Mouse (Mus musculus) forebrain, embryonic 14.5 days (tissue): ENCODE data around the gene Txndc16. TPM values are rescaled to one million over a fixed set of nuclear protein-coding genes. Genes with fewer than 3 reads are reported as not detected.
A peak's percentile ranks its signal among the peaks of the same experiment; 100 is the strongest.

Experiments
- ATAC-seq: fragments of 200-750 bp; cut with Nextera tagmentation; 2 replicates; pipeline ENCODE4 v1.8.0; 2017; ENCODE audit warnings: mild to moderate bottlenecking, moderate library complexity
- DNase-seq: peaks from one replicate; pipeline ENCODE4 v3.0.0-alpha.2; 2015; ENCODE audit warnings: low spot score
- H3K27ac ChIP-seq: fragments of 300-500 bp; sonication (generic); 2 replicates; pipeline ENCODE4 v1.5.1; 2014; ENCODE audit warnings: low read depth, mild to moderate bottlenecking, control low read depth, low read length, moderate library complexity
- H3K27me3 ChIP-seq: fragments of 300-500 bp; sonication (generic); replicated peaks from 2 replicates; pipeline ENCODE4 v1.6.1; 2014; ENCODE audit warnings: low read length, control low read depth, mixed read lengths; ENCODE audit not compliant: control insufficient read depth, insufficient read depth
- H3K36me3 ChIP-seq: fragments of 300-500 bp; sonication (generic); 2 replicates; pipeline ENCODE4 v1.6.1; 2014; ENCODE audit warnings: low read length, control low read depth; ENCODE audit not compliant: control insufficient read depth, insufficient read depth
- H3K4me1 ChIP-seq: fragments of 300-500 bp; sonication (generic); 2 replicates; pipeline ENCODE4 v1.6.1; 2014; ENCODE audit warnings: antibody characterized with exemption, low read length, control low read depth; ENCODE audit not compliant: control insufficient read depth, insufficient read depth
- H3K4me2 ChIP-seq: fragments of 300-500 bp; sonication (generic); 2 replicates; pipeline ENCODE4 v1.6.1; 2014; ENCODE audit warnings: mild to moderate bottlenecking, control low read depth, low read length
- H3K4me3 ChIP-seq: fragments of 300-500 bp; sonication (generic); 2 replicates; pipeline ENCODE4 v1.5.1; 2014; ENCODE audit warnings: low read depth, low read length, control low read depth
- H3K9ac ChIP-seq: fragments of 300-500 bp; sonication (generic); 2 replicates; pipeline ENCODE4 v1.6.1; 2014; ENCODE audit warnings: mild to moderate bottlenecking, low read length, control low read depth, moderate library complexity
- H3K9me3 ChIP-seq: fragments of 300-500 bp; sonication (generic); replicated peaks from 2 replicates; pipeline ENCODE4 v1.6.1; 2016; ENCODE audit warnings: low read length, control low read depth, mixed read lengths; ENCODE audit not compliant: control insufficient read depth
- WGBS: fragments of 180-500 bp; shearing (Covaris S2); extraction: QIAGEN DNeasy Blood & Tissue Kit; methylation state at CpG from one replicate; pipeline ENCODE4 v1.1.7; 2014; 5-methylcytosine and 5-hydroxymethylcytosine counted together
- polyA plus RNA-seq: library from polyadenylated mRNA; unstranded; fragments of >200 nt; fragmentation: Nextera tagmentation; extraction: Ambion mirVana; gene quantifications from 2 replicates; pipeline ENCODE4 v1.2.1, GENCODE M21; 2014

The Txndc16 gene
- polyA plus RNA-seq, 1 experiment from 2014 or later: 29.1 TPM

- H3K27ac ChIP-seq: no peak overlapping the region
- no peak overlapping the region for H3K4me3 ChIP-seq
- H3K9me3 ChIP-seq: no peaks in the 10 kb centered on the region
- no peaks in the 10 kb centered on the region for H3K36me3 ChIP-seq
- peaks cover 10% of the 10 kb centered on the region; the same call in 1 of the 2 replicates for H3K4me1 ChIP-seq
- no peak overlapping the region; the same call in 1 of the 2 replicates for H3K9ac ChIP-seq
- peak overlapping the region; percentile 77 for H3K4me2 ChIP-seq
- no peak for ATAC-seq
- no peaks in the 10 kb centered on the region for H3K27me3 ChIP-seq
- DNase-seq: no peak
- 85% methylated on average over 4 of the region's 4 CpGs for WGBS
Observed at GRCm38 (mm10) chr14:45217693-45218092, 2.4 kb downstream of the Txndc16 start.

GRCm38 (mm10) chr14:45216711-45217340, 3.3 kb downstream of the Txndc16 start:
- no peak overlapping the region for H3K27ac ChIP-seq
- no peak for ATAC-seq
- no peak overlapping the region for H3K4me2 ChIP-seq
- no peak for DNase-seq
- H3K9ac ChIP-seq: no peak overlapping the region
- H3K9me3 ChIP-seq: no peaks in the 10 kb centered on the region
- H3K27me3 ChIP-seq: no peaks in the 10 kb centered on the region
- H3K4me1 ChIP-seq: peaks cover 10% of the 10 kb centered on the region; the same call in 1 of the 2 replicates
- no peak overlapping the region for H3K4me3 ChIP-seq
- H3K36me3 ChIP-seq: no peaks in the 10 kb centered on the region; the same call in 1 of the 2 replicates
- WGBS: 92% methylated on average over 9 of the region's 9 CpGs

DNA sequence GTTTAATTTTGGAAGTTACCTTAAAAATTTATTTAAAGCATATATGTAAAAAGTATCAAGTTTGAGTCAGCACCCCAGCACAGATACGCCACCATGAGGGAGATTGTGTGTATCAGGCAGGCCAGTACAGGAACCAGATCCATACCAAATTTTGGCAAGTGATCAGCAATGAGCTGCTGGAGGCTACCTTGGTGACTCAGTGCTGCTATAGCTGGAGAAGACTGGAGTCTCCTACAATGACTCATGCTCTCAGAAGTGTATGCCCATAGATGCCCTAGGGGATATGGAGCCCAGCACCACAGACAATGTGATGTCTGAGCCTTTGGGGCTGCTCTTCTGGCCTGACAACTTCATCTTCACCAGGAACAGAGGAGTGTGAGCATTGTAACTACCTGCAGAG, 8.7 kb downstream of the Txndc16 start:
- no peak for DNase-seq
- ATAC-seq: no peak
- no peaks in the 10 kb centered on the region for H3K9me3 ChIP-seq
- H3K27me3 ChIP-seq: no peaks in the 10 kb centered on the region
- 87% methylated on average over 1 of the region's 1 CpGs for WGBS
- no peak overlapping the region for H3K9ac ChIP-seq
- H3K4me2 ChIP-seq: no peak overlapping the region
- H3K36me3 ChIP-seq: peaks cover 8% of the 10 kb centered on the region
- no peak overlapping the region for H3K27ac ChIP-seq
- H3K4me3 ChIP-seq: no peak overlapping the region
- H3K4me1 ChIP-seq: no peaks in the 10 kb centered on the region

- Histone ChIP-seq H3K4me2 (no peak overlapping the region), H3K36me3 (peaks cover 8% of the 10 kb centered on the region), H3K4me3 (no peak overlapping the region), H3K9me3 (no peaks in the 10 kb centered on the region), H3K27me3 (no peaks in the 10 kb centered on the region), H3K27ac (no peak overlapping the region), H3K4me1 (no peaks in the 10 kb centered on the region), H3K9ac (no peak overlapping the region)
- no peak for DNase-seq
- no peak for ATAC-seq
- WGBS: 63% methylated on average over 4 of the region's 4 CpGs
Observed at GRCm38 (mm10) chr14:45210683-45211082, 9.4 kb downstream of the Txndc16 start.

GRCm38 (mm10) chr14:45200607-45201006, 19.5 kb downstream of the Txndc16 start:
- Histone ChIP-seq H3K4me1 (no peaks in the 10 kb centered on the region), H3K4me2 (no peak overlapping the region), H3K36me3 (peaks cover 14% of the 10 kb centered on the region), H3K9me3 (no peaks in the 10 kb centered on the region), H3K4me3 (no peak overlapping the region), H3K9ac (no peak overlapping the region), H3K27ac (no peak overlapping the region), H3K27me3 (no peaks in the 10 kb centered on the region)
- ATAC-seq (no peak), DNase-seq (no peak)

GRCm38 (mm10) chr14:45190999-45191398, 29.1 kb downstream of the Txndc16 start:
- no peak overlapping the region for H3K4me2 ChIP-seq
- no peak overlapping the region for H3K4me3 ChIP-seq
- DNase-seq (no peak), ATAC-seq (no peak)
- H3K27ac ChIP-seq: no peak overlapping the region
- H3K36me3 ChIP-seq: no peaks in the 10 kb centered on the region
- H3K4me1 ChIP-seq: no peaks in the 10 kb centered on the region
- 0 out of 2 replicates have a peak, but pooled peaks cover 3% of the 10 kb centered on the region for H3K9me3 ChIP-seq
- H3K9ac ChIP-seq: no peak overlapping the region
- no peaks in the 10 kb centered on the region for H3K27me3 ChIP-seq
- 83% methylated on average over 2 of the region's 2 CpGs for WGBS

- H3K4me2 ChIP-seq: no peak overlapping the region
- 81% methylated on average over 4 of the region's 4 CpGs for WGBS
- no peak overlapping the region for H3K27ac ChIP-seq
- ATAC-seq: no peak
- no peaks in the 10 kb centered on the region for H3K9me3 ChIP-seq
- no peak overlapping the region for H3K4me3 ChIP-seq
- no peaks in the 10 kb centered on the region for H3K27me3 ChIP-seq
- H3K9ac ChIP-seq: no peak overlapping the region
- no peak for DNase-seq
- peaks cover 14% of the 10 kb centered on the region; the same call in 1 of the 2 replicates for H3K36me3 ChIP-seq
- no peaks in the 10 kb centered on the region for H3K4me1 ChIP-seq
Observed at GRCm38 (mm10) chr14:45181611-45182010, 38.5 kb downstream of the Txndc16 start.

- no peak for ATAC-seq
- WGBS: 94% methylated on average over 2 of the region's 2 CpGs
Observed at GRCm38 (mm10) chr14:45179606-45180005, 40.5 kb downstream of the Txndc16 start.

GRCm38 (mm10) chr14:45179186-45179585, 40.9 kb downstream of the Txndc16 start:
- no peak for ATAC-seq
- Histone ChIP-seq H3K27ac (no peak overlapping the region), H3K4me2 (no peak overlapping the region), H3K27me3 (no peaks in the 10 kb centered on the region), H3K4me3 (no peak overlapping the region), H3K4me1 (no peaks in the 10 kb centered on the region), H3K9me3 (no peaks in the 10 kb centered on the region), H3K36me3 (peaks cover 14% of the 10 kb centered on the region; the same call in 1 of the 2 replicates), H3K9ac (no peak overlapping the region)
- no peak for DNase-seq
- 65% methylated on average over 2 of the region's 2 CpGs for WGBS

More at GRCm38 (mm10) chr14:45179606-45180005, 40.5 kb downstream of the Txndc16 start:
- no peak for DNase-seq
- Histone ChIP-seq H3K9ac (no peak overlapping the region), H3K4me1 (no peaks in the 10 kb centered on the region), H3K4me2 (no peak overlapping the region), H3K4me3 (no peak overlapping the region), H3K27me3 (no peaks in the 10 kb centered on the region), H3K9me3 (no peaks in the 10 kb centered on the region), H3K27ac (no peak overlapping the region), H3K36me3 (peaks cover 14% of the 10 kb centered on the region; the same call in 1 of the 2 replicates)
